Mouse (Mus musculus): ENCODE measurements around the gene Kcnj6. TPM values are rescaled to one million over a fixed set of nuclear protein-coding genes. Genes with fewer than 3 reads are reported as not detected.

Kcnj6 gene
- total RNA-seq, 2 experiments from 2014 or later: 77.0 to 103 TPM

Small RNA genes within 50 kb of the gene (microRNA-seq; reads per million reads assigned to microRNA genes)
- gene Gm22745: not detected
